Mouse (Mus musculus): ENCODE data around the gene Ptgis.
A peak's percentile ranks its signal among the peaks of the same experiment; 100 is the strongest.

Ptgis gene

DNA sequence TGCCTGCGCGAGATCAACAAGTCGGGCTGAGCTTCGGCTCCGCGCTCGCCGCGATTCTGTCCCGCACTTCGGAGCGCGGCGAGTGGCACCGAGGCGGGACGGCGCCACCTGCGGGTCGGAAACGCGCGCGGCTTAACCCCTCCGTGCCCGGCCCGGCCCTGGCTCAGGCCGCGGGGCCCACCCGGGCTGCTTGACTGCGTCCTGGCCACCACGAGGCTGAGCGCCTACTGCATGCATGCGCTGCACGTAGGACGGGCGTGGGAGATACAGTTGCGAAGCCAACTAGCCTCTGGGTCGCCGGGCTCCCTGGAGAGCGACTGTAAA, 50.4 kb downstream of the Ptgis start, which contains the start of gene Kcnb1:
Gene Kcnb1, minus strand, starts transcription at position 80 of the 324 bp plus-strand sequence.
- peak; percentile 49 for DNase-seq (ENCODE audit: low read depth, low spot score)

DNA sequence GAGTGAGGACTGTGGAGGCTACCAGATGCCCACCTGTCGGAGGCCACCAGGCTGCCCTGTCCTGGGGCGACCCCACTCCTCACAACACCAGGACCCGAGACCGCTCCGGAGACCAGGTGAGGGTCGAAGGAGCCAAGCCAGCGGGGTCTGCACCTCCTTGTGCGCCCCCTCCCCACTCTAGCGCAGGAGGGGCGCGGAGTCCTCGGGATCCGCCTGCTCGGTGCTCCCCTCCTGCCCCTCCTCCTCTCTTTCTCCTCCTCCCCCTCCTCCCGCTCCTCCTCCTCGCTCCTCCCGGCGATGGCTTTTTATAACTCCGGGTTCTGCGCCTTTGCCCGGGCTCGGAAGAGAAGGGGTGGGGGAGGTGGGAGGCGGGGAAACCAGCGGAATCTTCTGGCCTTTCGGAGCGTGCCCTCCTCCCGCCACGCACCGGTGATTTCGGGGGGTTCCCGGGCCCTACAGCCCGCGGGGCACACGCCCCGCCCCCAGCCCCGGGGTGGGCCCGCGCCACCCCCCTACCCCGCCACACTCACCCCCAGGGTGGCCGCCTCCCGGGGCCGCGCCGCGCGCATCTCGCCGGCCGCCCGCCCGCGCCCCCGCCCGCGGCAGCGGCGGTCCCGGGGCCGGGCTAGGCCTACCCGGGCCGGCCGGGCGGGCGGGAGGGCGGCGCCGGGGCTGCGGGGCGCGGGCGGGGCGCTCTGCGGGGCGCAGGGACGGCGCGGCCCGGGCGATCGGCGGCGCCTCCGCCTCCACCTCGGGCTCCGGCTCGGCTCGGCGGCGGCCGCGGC, 50.9 kb downstream of the Ptgis start:
- DNase-seq (ENCODE audit: low read depth, low spot score) = peak; percentile 73

DNA sequence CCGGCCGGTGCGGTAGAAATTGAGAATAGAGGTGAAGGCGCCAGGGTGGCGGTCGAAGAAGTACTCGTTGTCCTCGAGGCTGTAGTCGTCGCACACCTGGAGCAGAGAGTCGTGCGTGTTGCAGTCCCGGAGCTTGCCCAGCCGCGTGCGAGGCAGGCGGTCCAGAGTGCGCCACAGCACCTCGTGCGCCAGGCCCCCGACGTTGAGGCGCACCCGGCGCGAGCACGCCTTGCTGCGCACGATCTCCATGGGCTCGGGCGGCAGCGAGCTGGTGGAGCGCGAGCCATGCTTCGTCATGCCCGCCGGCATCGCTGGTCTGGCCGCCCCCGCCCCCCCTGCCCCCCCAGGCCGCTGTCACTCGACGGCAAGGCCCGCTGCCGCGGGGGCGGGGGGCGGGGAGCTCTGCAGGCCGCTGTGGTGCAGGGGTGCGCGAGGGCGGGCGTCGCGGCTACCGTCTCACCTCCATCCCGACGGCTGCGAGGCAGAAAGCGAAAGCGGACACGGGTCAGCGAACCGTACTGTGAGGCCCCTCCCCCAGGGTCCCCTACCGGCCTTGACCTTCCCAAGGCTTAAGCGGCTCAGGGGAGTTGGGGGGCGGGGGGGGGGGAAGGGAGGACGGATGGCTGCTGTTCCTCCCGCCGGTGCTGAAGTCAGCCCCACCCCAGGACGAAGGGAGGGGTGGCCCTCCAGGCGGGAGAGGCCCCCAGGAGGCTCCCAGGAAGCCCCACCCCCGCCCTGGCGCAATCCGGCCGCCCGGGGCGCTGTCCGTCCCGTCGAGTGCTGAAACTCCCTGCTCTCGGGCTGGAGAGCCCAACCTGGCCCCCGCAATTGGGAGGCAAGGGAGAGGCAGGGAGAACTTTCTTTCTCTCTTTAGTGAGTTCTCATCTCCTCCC, 51.8 kb downstream of the Ptgis start:
- DNase-seq (ENCODE audit: low read depth, low spot score) = peak; percentile 87

DNA sequence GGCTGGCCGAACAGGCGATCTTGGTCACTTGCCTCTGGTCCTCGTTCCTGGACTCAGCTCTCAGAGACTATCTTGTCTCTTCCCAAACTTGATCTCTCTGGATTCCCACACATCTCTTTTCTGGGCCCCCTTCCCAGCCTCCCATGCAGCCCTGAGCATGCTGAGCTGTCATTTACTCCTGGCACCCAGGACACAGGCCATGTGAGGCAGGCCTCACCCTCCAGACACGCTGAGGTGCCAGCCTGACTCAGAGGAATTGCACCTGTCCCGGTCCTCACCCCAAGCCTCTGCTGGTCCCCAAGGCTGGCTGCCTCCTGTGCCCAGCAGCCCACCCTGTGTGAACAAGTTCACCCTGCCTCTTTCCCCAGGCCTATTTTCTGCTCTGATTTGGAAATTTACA, 53.3 kb downstream of the Ptgis start:
- no peak for DNase-seq (ENCODE audit: low read depth, low spot score)

DNA sequence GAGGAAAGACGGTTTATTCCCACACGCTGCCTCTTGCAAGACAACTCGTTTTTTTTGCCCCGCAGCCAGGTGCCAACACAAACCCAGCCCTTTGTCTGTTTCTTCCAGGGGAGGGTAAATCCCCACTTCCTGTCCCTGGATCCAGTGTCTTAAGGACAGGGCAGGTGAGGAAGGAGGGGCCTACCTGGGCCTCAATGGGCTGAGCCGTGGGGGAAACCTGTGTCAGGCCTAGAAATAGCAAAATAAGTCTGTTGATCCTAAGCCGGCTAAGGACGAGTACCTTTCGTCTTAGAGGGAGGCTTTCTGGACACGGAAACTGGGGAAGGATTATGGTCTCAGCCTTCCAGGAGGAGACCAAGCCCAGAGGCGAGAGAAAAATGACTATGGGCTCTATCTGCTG, 53.9 kb downstream of the Ptgis start:
- no peak for DNase-seq (ENCODE audit: low read depth, low spot score)

DNA sequence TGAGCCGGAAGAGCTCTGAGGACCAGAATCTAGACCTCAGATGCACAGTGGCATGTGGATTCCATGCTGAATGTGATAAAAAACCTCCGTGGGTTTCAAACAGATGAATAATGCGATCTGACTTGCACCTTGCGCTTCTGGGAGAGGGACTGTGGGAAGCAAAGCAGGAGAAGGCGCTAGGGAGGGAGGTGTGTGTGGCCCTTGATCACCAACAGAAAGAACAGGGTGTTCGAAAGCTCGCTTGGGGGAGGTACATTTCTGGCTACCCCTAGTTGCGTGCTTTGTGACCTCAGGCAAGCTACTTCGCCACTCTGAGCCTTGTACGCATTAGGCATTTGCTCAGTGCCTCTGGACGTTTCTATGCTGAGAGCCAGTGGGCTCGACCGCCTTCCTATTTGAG, 54.4 kb downstream of the Ptgis start:
- DNase-seq (ENCODE audit: low read depth, low spot score) = no peak

DNA sequence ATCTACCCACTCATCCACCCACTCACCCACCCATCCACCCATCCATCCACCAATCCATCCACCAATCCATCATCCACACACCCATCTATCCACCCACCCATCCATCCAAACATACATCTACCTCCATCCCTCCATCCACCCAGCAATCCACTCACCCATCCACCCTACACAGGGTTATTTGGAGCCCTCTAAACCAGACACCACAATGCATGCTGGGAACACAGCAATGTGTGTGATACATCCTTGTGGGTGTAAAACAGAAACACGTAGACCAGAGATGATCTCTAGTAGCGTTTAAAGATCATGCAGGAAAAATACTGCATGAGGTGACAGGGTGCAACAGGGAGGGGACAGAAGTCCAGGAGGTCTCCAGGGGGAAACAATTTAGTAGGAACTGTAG, 55.0 kb downstream of the Ptgis start:
- no peak for DNase-seq (ENCODE audit: low read depth, low spot score)

DNA sequence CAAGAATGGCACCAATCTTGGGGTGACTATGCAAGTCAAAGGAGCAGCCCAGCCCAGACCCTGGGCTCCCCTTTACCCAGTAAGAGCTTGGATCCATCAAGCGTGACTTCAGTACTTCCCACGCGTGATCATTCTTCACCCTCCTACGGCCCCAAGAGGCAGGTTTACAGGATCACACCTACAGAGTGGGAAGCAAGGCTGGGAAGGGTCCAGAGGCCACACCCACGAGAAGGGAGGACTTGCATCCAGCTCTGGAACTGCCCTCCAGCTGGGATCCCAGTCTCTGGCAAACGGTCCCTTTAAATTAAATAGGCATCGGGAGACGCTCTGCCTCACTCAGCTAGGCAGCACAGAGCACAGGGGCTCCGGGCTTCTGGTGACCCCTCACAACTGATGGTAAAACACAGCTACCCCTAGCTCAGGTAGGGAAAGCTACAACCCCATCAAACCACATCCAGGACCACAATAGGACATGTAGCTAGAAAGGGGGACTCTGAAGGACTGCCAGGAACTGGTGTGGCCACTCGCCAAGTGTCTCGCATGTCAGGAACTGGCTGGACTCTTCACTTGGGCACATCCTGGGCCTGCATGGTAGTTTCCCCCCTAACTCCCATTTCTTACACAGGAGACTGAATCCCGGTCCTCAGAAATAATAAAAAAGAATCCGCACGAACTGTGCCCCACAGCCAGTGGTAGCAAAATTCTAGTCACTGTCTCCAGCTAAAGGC, 58.6 kb downstream of the Ptgis start:
- no peak for DNase-seq (ENCODE audit: low read depth, low spot score)

DNA sequence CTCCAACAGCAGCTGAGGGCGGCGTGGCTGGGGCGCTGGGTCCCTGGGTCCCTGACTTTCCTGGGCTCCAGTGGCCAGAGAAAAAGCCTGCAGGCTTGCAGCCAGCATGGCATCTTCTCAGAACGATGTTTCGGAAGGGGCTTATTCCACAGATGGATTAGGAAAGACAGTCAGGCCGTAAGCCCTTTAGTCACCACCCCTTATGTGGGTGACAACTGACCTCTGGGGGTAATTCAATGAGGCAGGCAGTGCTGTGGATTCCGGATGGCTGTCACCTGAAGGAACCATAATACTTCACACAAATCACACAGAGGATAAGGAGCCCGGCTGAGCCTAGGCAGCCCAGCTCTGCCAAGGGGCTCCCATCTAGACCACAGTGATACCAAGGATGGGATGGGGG, 59.3 kb downstream of the Ptgis start:
- no peak for DNase-seq (ENCODE audit: low read depth, low spot score)

DNA sequence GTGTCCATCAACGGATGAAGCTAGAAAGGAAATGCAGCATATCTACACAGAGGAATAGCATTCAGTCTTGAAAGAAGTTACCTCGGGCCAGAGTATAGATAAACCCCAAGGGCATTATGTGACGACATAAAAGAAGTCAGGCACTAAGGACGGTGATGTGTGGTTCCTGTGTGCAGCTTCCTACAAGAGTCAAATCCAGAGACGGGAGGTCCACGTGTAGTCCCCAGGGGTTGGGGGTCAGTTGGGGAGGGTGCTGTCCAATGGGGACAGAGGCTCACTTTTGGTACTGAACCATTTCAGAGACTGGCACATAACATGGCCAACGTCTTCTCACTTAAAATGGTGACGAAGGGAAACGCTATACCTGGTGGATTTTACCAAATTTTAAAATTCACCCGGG, 61.1 kb downstream of the Ptgis start:
- no peak for DNase-seq (ENCODE audit: low read depth, low spot score)

DNA sequence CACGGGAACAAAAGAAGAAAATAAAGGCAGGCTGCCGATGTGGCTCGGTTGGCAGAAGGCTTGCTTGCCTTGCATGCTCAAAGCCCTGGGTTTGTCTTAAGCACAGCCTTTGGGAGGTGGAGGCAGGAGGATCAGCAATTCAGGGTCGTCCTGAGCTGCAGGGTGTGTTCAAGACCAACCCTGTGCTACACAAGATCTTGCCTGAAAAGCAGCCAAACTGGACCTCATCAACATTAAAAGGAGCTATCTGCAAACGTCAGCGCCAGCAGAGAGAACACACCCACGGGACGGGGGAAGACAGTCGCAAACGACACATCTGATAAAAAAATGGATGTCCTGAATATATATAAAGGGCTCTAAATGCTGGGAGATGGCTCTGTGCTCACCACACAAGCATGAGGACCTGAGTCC, 63.2 kb downstream of the Ptgis start:
- DNase-seq (ENCODE audit: low read depth, low spot score) = peak; percentile 46

DNA sequence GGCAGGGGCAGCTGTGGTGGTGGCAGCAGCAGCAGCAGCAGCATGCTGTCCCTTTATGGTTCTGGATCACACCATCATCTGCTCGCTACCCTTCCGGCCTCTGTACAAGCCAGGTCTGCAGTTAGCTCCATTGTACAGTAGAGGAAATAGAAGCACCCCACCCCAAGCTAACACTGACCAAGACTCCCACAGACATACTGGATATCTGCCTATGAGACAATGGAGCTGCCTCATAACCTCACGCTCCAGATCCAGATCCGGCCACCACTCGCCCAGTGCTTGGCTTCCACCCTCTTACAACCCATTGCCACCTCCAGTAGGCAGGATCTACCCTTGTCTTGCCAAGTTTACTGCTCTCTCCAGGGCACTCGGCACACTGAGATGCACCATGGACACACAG, 65.1 kb downstream of the Ptgis start:
- DNase-seq (ENCODE audit: low read depth, low spot score) = no peak

DNA sequence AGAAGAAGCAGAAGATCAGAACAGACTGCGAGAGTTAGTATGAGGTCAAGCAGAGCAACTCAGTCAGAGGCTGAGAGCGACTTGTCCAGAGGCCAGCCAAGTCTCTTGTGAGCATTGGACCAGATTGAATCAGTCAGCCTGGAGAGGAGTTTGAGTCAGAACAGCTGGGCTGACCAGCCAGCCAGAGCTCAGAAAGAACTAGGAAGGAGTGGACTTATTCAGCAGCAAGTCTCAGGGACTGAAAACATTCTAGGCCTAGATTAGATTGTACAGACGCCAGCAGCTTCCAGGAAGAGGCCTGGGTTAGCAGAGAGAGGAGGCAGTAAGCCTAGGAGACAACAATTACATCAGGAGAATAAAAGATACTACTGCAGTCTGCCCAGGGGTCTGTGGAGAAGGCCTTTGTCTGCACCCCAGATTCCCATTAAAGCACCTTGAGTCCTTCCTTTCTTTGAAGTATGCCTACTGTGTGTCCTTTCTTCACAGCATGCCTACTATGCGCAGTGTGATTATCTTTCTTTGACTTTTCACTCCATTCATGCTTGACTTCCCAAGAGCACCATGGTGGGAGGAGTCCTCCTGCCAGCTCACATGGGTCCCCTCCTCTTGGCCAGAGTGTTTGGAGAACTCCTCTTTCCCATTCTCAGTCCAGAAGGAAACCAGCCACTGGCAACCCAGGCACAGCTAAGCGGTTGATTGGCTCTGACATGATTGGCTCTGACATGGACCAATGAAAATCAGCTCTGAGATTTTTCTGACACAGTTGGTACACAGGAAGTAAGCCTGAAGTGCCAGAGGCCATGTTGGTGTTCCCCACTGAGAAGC, 67.1 kb downstream of the Ptgis start:
- DNase-seq (ENCODE audit: low read depth, low spot score) = peak; percentile 55

DNA sequence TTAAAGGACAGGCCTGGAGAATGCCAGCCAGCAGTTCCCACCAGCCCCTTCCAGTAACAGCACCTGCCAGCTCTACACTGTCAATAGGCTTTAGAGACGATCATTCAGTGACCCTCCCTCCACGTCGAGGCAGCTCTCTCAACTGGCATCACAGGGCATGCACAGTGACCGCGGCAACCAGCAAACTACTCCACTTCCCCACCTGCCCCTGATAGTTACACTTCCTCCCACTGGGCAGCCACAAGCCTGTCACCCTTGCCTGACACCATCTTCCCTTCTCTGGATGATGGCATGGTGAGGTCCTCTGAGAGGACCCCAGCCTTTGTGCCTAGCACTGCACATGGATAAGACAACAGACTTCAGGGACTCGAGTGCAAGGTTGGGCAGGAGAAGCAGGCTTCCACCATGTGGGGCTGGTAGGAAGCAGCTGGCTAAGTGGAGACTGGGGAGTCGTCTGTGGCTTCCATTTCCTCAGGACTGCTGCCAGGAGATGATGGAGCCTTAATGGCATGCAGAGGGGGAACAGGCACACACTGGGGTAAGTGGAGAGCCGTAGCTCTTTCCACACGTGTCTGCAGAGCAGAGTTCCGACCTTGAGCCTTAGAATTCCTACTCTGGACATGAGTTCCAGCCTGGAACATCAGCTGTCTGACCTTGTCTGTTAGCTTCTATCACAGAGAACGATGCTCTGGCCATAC, 72.7 kb downstream of the Ptgis start:
- no peak for DNase-seq (ENCODE audit: low read depth, low spot score)

DNA sequence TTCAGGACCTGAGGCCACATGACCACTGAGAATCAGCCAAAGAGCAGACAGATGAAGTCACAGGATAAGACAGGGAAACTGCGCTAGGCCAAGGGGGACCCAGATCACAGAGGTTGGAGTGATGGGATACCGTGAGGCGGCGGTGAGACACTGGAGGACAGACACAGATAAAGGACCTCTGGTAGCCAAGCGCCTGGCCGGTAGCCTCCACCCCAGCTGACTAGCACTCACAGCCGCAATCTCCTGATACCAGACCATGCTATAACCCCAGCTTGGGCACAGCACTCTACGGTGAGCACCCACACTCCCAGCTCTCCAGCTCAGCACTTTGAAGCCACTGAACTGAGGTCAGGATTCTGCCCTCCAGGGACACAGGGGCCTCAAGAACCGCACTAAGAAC, 76.8 kb downstream of the Ptgis start:
- DNase-seq (ENCODE audit: low read depth, low spot score) = no peak

DNA sequence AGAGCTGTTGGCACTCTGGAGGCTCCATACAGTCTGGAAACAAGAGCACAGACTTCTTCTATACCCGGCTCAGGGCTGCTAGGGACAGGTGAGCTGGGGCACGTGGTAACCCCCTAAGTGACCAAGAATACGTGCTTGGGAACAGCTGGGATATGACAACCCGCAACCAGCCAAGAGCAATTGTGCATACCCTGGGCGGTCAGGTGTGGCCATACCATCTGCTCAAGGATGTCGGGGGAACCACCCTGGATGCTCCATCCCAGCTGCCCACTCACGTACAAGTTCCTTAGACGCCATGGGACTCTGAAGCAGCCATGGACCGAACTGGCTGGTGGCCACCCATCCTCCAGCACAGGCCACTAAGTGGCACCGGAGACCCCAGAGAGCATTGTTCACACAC, 77.3 kb downstream of the Ptgis start:
- DNase-seq (ENCODE audit: low read depth, low spot score) = no peak

DNA sequence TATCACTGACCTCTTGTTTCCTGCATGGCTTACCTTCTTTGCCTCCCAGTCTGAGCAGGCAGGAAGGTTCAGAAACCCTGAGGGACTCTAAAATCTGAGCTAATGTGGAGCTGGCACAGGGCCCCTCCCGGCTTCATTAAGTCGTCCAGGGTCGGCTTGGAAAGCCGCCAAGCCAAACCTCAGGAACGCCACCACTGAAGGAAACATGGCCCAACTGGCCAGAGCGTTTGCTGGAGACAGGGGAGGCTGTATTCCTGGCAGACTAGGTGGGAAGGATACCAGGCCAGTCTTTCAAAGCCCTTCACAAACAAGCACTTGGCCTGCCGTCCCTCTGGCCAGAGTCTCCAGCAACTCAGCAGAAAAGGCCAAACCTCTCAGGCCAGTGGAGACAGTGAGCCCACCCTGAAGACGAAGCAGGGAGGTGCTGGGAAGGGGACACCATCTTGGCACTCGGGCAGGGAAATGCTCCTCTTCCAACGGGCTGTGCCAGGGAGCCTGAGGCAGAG, 77.8 kb downstream of the Ptgis start:
- no peak for DNase-seq (ENCODE audit: low read depth, low spot score)

DNA sequence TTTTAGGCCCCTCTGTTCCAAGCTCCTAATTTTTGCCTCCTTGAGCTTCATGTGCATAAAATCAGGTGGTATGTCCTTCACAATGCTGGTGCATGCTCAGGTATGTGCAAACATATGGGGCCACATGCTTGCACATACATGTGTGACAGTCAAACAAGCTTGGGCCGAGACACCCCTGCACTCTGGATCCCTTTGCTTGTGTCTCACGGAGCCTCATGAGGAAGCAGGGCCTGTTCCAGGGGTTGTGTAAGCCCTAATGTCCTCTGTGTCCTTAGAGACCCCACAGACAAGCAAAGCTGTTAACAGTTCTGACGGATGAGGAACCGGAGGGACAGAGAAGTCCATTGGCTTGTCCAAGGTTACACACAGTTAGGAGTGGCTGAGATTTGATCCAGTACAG, 80.7 kb downstream of the Ptgis start:
- DNase-seq (ENCODE audit: low read depth, low spot score) = no peak

DNA sequence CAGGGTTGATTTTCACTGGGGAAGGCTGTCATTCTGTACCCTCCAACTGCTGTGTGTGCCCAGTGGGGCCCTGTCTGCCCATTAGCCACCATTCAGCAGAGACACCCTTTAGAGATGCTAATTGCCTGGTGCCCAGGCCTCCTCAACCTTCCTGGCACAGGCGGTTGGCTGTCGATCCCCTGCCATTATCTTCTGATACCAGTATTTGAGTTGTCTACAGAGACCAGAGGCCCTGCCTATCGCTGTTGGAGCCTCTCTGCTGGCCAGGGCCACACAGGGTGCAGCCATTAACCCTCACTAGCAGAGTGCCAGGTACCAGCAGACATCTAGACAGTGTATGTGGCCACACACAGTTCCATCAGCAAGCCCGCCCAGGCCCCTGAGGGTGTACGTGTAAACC, 81.6 kb downstream of the Ptgis start:
- no peak for DNase-seq (ENCODE audit: low read depth, low spot score)

DNA sequence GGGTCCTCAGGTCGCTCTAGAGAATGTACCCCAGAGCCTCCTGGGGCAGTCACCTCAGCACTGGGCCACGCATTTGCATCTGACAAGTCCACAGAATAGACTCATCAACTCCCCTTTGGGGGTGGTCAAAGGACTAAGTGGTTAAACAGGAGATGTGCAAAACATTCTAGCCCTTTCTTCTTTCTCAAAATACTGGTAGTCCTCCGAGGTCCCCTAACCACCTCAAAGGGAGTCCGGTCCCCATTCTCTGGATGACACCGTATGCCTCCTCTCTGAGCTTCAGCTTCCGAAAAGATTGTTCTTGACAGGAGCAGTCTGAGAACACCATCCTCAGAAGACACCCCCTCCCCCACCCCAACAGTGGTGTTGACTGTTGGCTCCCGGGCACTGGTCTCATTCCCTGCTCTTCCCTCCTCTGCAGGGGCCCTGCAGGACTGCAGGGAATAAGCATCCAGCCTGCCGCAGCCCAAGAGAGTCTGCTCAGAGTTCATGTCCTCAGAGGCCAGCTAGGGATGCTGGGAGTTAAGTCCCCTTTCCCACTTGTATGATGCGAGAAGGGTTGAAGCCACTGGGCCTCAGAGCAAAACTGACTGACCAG, 84.2 kb downstream of the Ptgis start:
- peak; percentile 44 for DNase-seq (ENCODE audit: low read depth, low spot score)

Data from R1 (cell line).